Mouse (Mus musculus) midbrain, postnatal 0 days (tissue): ENCODE data around the gene Dlg2. TPM values are rescaled to one million over a fixed set of nuclear protein-coding genes. Genes with fewer than 3 reads are reported as not detected.
"Not testable (repeated sequence)": the region's sequence is repeated elsewhere in the genome, so short reads cannot be mapped to it uniquely, and the experiment has no call there.

Source experiments
- ATAC-seq: fragments of 200-750 bp; cut with Nextera tagmentation; 2 replicates; pipeline ENCODE4 v1.8.0; 2017; ENCODE audit warnings: moderate number of reproducible peaks, mild to moderate bottlenecking, moderate TSS enrichment, moderate library complexity; ENCODE audit not compliant: low FRiP score
- DNase-seq: peaks from one replicate; pipeline ENCODE4 v3.0.0-alpha.2; 2015; ENCODE audit warnings: low spot score
- H3K27ac ChIP-seq: fragments of 300-500 bp; sonication (generic); 2 replicates; pipeline ENCODE4 v1.5.1; 2014; ENCODE audit warnings: low read depth, mild to moderate bottlenecking, low read length, mixed read lengths
- H3K27me3 ChIP-seq: fragments of 300-500 bp; sonication (generic); 2 replicates; pipeline ENCODE4 v1.6.1; 2014; ENCODE audit warnings: low read length, control low read depth, mixed read lengths; ENCODE audit not compliant: insufficient read depth
- H3K36me3 ChIP-seq: fragments of 300-500 bp; sonication (generic); 2 replicates; pipeline ENCODE4 v1.6.1; 2014; ENCODE audit warnings: low read length, control low read depth, mixed read lengths; ENCODE audit not compliant: insufficient read depth
- H3K4me1 ChIP-seq: fragments of 300-500 bp; sonication (generic); 2 replicates; pipeline ENCODE4 v1.6.1; 2014; ENCODE audit warnings: mild to moderate bottlenecking, control low read depth, antibody characterized with exemption, low read length, mixed read lengths; ENCODE audit not compliant: insufficient read depth
- H3K4me2 ChIP-seq: fragments of 300-500 bp; sonication (generic); 2 replicates; pipeline ENCODE4 v1.6.1; 2014; ENCODE audit warnings: low read depth, mild to moderate bottlenecking, low read length, mixed read lengths; ENCODE audit not compliant: poor library complexity, severe bottlenecking
- H3K4me3 ChIP-seq: fragments of 300-500 bp; sonication (generic); 2 replicates; pipeline ENCODE4 v1.5.1; 2014; ENCODE audit warnings: low read depth, mild to moderate bottlenecking, low read length, moderate library complexity
- H3K9ac ChIP-seq: fragments of 300-500 bp; sonication (generic); replicated peaks from 2 replicates; pipeline ENCODE4 v1.6.1; 2014; ENCODE audit warnings: mild to moderate bottlenecking, low read length, moderate library complexity, mixed read lengths; ENCODE audit not compliant: poor library complexity, severe bottlenecking
- H3K9me3 ChIP-seq: fragments of 300-500 bp; sonication (generic); 2 replicates; pipeline ENCODE4 v1.6.1; 2016; ENCODE audit warnings: low read length, control low read depth
- CTCF ChIP-seq: IDR thresholded peaks from 2 replicates; pipeline ENCODE4 v1.5.1; 2016; ENCODE audit warnings: antibody characterized with exemption, mild to moderate bottlenecking
- WGBS: fragments of 180-500 bp; shearing (Covaris S2); extraction: QIAGEN DNeasy Blood & Tissue Kit; methylation state at CpG from one replicate; pipeline ENCODE4 v1.1.7; 2014; 5-methylcytosine and 5-hydroxymethylcytosine counted together
- polyA plus RNA-seq: library from polyadenylated mRNA; unstranded; fragments of >200 nt; fragmentation: Nextera tagmentation; extraction: Ambion mirVana; gene quantifications from 2 replicates; pipeline ENCODE4 v1.2.1, GENCODE M21; 2015
- total RNA-seq: library from RNA; depleted of rRNA; stranded (reverse); fragments of >200 nt; gene quantifications from 2 replicates; pipeline ENCODE4 v1.2.3, GENCODE M21; 2014

The Dlg2 gene
- total and polyA plus RNA-seq, 2 experiments from 2014 or later, result 21.6 to 126 TPM

DNA sequence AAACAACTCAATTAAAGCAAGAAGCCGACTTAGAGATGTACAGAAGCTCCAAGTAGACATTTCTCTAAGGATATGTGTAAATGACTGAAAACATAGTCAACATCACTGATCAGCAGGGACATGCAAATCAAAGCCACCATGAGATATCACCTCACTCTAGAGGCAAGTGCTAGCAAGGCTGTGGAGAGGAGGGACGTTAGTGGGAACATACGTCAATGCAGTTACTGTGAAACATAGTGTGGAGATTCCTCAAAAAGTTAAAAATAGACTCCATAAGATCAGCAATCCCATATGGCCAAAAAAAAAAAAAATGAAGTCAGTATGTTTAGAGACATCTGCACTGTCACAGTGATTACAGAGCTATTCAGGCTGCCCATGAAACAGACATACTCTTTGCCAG, 349.2 kb downstream of the Dlg2 start:
- 85% methylated on average over 3 of the region's 3 CpGs for WGBS
- DNase-seq (no peak), ATAC-seq (no peak)
- Histone ChIP-seq H3K4me1 (no peaks in the 10 kb centered on the region), H3K9ac (no peak overlapping the region), H3K9me3 (no peaks in the 10 kb centered on the region), H3K27ac (no peak overlapping the region), H3K4me3 (no peak overlapping the region), H3K27me3 (no peaks in the 10 kb centered on the region), H3K36me3 (no peaks in the 10 kb centered on the region), H3K4me2 (no peak overlapping the region)
- no peak for TF ChIP-seq CTCF

DNA sequence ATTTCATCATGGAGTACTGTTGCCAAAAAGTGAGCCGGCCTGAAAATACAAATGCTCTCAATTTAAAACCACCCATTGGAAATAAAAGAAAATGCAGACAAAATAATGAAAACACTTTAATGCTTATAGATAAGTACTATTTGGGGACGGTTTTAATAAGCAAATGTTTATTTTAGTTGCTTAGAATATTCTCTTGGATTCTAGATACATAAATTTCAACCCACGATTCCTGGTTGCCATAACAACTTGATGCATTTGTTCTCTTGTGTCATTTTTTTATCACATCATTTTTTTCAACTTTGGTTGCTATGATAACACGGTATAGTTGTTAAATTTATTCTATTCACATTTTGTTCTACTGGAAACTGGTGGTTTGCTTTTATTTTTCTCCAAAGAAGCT, 364.8 kb downstream of the Dlg2 start:
- ATAC-seq, result no peak
- DNase-seq, result peak; percentile 36
- Histone ChIP-seq H3K4me1 (peaks cover 3% of the 10 kb centered on the region; the same call in 1 of the 2 replicates), H3K27ac (peak overlapping the region; percentile 59), H3K27me3 (no peaks in the 10 kb centered on the region), H3K36me3 (no peaks in the 10 kb centered on the region), H3K4me2 (no peak overlapping the region), H3K9me3 (no peaks in the 10 kb centered on the region), H3K9ac (no peak overlapping the region), H3K4me3 (no peak overlapping the region)
- TF ChIP-seq CTCF, result no peak
- WGBS, result 48% methylated on average over 4 of the region's 4 CpGs

DNA sequence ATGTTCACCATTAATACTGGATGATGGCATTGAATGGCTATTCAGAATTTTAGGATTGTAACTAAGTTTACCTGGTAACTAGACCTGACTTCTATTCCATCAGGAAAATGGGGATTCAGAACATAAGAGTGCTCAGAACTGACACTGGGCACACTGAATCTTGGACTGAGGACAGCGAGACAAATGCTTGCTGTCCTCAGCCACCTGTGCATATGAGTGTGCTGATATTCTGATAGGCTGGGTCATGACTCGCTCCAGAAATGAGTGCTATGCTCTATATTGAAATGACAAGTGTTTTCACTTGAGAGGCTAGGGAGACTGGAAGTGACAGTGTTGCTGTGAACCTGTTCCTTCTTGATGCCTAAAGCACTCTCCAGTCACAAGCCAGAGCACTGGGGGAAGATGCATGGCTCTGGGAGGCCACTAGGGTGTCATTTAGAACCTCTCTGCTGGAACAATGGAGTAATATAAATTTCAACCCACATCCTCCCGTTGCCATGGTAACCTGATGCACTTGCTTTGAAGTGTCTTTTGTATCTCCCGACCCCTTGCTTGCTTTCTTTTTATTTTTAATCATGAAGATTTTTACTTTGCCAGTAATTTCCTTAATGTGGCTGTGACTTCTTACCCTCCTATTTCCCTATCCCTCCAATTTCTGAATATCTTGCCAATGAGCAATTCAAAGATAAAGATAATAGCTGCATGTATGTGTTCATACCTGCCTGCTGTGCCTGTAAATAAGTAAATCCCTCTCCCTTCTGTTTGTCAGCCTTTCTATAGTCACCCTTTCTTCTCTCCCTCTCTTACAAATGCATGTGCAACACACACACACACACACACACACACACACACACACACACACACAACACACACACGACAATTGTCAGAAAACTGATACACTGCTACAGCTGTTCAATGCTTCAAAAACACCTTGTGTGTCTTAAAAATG, 367.1 kb downstream of the Dlg2 start:
- ATAC-seq (peak; percentile 82), DNase-seq (peak; percentile 80)

DNA sequence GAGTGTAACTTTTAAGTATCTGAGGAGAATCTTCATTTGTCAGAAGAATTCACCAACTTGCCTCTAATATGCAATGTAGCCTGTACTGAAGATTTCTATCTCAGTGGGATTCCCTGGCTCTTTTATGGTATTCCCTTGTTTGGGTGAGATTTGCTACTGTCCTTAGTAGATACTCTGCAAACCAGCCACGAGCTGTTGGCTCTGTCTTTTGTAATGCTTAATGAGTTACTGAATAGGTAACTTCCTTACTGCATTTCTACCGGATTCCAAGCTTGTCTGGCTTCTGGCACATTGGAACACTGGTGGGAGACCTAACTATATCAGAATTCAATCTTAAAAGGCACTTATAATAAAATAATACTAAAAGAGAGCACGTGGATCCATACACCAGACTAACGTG, 400.3 kb downstream of the Dlg2 start:
- not testable (repeated sequence) for H3K27me3 ChIP-seq, H3K9me3 ChIP-seq, H3K4me2 ChIP-seq, H3K27ac ChIP-seq, ATAC-seq, H3K4me1 ChIP-seq, H3K9ac ChIP-seq, H3K4me3 ChIP-seq, H3K36me3 ChIP-seq, DNase-seq
- WGBS, result 51% methylated on average over 4 of the region's 4 CpGs

More for the DNA sequence above, 367.1 kb downstream of the Dlg2 start:
- Histone ChIP-seq H3K9ac (no peak overlapping the region), H3K9me3 (no peaks in the 10 kb centered on the region), H3K4me2 (no peak overlapping the region), H3K27ac (0 out of 2 replicates have a peak overlapping the region, but pooled peaks have one; percentile 12), H3K36me3 (no peaks in the 10 kb centered on the region), H3K4me3 (no peak overlapping the region), H3K4me1 (peaks cover 3% of the 10 kb centered on the region; the same call in 1 of the 2 replicates), H3K27me3 (no peaks in the 10 kb centered on the region)
- 40% methylated on average over 5 of the region's 5 CpGs for WGBS
- TF ChIP-seq CTCF, result peak; percentile 52

DNA sequence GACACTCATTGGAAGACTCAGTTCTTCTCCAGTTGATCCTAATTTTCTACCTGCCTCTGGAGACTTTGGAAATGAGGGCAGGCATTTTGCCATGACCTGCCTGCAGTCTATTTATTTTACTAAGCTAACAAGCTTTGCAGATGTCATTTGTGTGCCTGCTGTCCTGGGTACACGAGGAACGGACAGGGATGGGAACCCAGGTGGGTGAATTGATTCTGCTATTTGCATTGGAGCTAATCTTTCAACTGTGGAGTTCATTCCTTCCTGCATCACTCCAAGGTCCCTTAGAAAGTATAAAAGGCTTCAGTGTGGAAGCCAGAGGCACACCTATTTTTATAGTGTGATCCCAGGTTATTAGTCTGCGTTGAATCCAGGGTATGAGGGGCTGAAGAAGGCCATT, 406.3 kb downstream of the Dlg2 start:
- no peak overlapping the region for H3K4me2 ChIP-seq
- H3K4me3 ChIP-seq, result no peak overlapping the region
- no peak overlapping the region for H3K27ac ChIP-seq
- no peaks in the 10 kb centered on the region for H3K36me3 ChIP-seq
- no peak for TF ChIP-seq CTCF
- no peaks in the 10 kb centered on the region for H3K4me1 ChIP-seq
- WGBS, result 66% methylated on average over 3 of the region's 3 CpGs
- H3K27me3 ChIP-seq, result no peaks in the 10 kb centered on the region
- DNase-seq (no peak), ATAC-seq (no peak)
- H3K9me3 ChIP-seq, result no peaks in the 10 kb centered on the region
- H3K9ac ChIP-seq, result no peak overlapping the region

DNA sequence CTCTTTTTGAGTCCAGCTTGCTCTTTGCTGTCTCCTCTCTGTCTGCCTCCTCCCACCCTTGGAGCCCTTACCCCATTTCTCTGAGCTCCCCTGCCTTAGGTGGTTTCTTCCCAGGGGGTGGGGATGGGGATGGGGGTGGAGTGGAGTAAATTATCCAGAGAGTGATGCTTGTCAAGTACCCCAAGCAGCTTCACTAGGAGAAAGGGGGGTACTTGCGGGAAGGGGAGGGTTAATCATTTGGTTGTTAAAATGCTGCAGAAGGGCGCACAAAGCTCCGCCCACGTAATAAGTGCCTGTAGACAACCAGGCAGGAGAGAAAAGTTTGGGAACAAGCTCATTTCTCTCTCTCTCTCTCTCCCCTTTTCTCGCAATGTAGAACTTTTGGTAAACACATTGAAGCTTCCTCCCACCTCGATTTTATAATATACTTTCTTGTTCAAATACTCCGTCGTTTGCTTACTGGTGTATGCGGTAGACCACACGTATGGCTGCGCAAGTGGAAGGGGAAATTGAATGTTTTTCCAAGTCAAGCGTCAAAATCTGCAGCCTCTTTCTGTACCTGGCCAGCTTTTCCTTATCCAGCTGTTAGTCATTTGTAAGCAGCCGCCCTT, 410.0 kb downstream of the Dlg2 start:
- no peaks in the 10 kb centered on the region for H3K4me1 ChIP-seq
- 0 out of 2 replicates have a peak overlapping the region, but pooled peaks have one; percentile 67 for H3K27ac ChIP-seq
- no peaks in the 10 kb centered on the region for H3K9me3 ChIP-seq
- H3K9ac ChIP-seq, result peak overlapping the region; percentile 70
- H3K4me3 ChIP-seq, result peak overlapping the region; percentile 46
- no peaks in the 10 kb centered on the region for H3K27me3 ChIP-seq
- no peak; the same call in 1 of the 2 replicates for ATAC-seq
- TF ChIP-seq CTCF, result no peak
- H3K36me3 ChIP-seq, result no peaks in the 10 kb centered on the region
- WGBS, result 1% methylated on average over 13 of the region's 13 CpGs
- peak; percentile 17 for DNase-seq
- peak overlapping the region; percentile 73 for H3K4me2 ChIP-seq
